Comparison of ENCODE assay signal across 8 mouse cellular contexts in the genomic region with DNA sequence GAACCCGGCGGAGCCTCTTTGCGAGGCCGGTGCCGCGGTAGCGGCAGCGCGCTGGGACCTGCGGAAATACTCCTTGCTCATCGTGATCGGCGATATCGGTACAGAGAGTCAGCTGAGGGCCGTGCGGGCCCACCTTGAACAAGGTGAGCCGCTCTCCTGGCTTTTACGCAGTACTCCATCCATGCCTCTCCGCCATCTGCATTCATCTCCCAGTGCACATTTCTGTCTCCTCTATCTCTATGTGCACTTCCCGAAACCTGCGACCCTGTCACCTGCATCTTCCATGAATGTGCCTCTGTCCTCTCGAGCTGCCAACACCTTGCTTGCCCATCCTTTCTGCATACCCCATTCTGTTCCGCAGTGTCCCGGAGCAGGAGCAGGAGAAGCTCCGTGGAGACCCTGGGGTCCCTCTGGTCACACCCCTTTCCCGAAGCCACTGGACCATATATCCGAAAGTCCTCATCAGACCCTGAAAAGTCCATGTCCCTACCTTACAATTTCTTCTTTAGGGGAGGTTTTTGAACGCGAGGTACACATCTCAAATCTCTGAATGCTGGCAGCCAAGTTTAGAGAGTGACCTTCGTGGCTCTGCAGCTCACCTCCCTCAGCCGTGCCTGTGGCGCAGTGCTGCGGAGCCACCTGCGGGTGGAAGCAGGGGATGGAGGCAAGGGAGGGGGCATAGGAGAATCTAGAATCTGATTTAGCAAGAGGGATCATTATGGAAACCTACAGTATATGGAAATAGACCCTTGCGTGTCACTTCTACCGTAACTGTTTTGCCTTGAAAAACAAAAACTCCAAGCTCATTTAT. TPM values are rescaled to one million over a fixed set of nuclear protein-coding genes. Genes with fewer than 3 reads are reported as not detected.
DNase-seq lines count a peak whose midpoint lies in the region; ATAC-seq lines count a peak whose summit lies in the region.

No protein-coding gene starts in this region.

- H3K4me3 ChIP-seq in kidney, embryonic 14.5 days (ENCODE audit: low read length) = peak overlapping the region; percentile 57
- H3K4me3 ChIP-seq in embryonic facial prominence, embryonic 14.5 days (ENCODE audit: low read depth, low read length) = peak overlapping the region; percentile 55
- H3K4me3 ChIP-seq in limb, embryonic 12.5 days (replicated peaks) = peak overlapping the region; percentile 56
- H3K4me3 ChIP-seq in stomach, embryonic 15.5 days (replicated peaks) = peak overlapping the region; percentile 49

- H3K9ac ChIP-seq in kidney, embryonic 14.5 days (ENCODE audit: low read depth, low read length) = peak overlapping the region; percentile 51; the same call in 1 of the 2 replicates
- peak overlapping the region; percentile 56 for H3K9ac ChIP-seq in embryonic facial prominence, embryonic 14.5 days (ENCODE audit: low read depth, low read length)
- H3K9ac ChIP-seq in limb, embryonic 12.5 days (replicated peaks) = peak overlapping the region; percentile 48; the same call in 1 of the 2 replicates
- H3K9ac ChIP-seq in stomach, embryonic 15.5 days = peak overlapping the region; percentile 1; the same call in 1 of the 2 replicates

- WGBS in kidney, embryonic 14.5 days = 4% methylated on average over 36 of the region's 36 CpGs
- WGBS in embryonic facial prominence, embryonic 14.5 days = 4% methylated on average over 25 of the region's 36 CpGs
- WGBS in limb, embryonic 12.5 days = 4% methylated on average over 36 of the region's 36 CpGs
- WGBS in stomach, embryonic 15.5 days = 5% methylated on average over 36 of the region's 36 CpGs

- no peaks in the 10 kb centered on the region for H3K9me3 ChIP-seq in kidney, embryonic 14.5 days (ENCODE audit: control insufficient read depth, low read length)
- no peaks in the 10 kb centered on the region for H3K9me3 ChIP-seq in embryonic facial prominence, embryonic 14.5 days (ENCODE audit: control insufficient read depth, low read length)
- H3K9me3 ChIP-seq in limb, embryonic 12.5 days = no peaks in the 10 kb centered on the region
- H3K9me3 ChIP-seq in stomach, embryonic 15.5 days = no peaks in the 10 kb centered on the region

- DNase-seq in kidney, adult 18-20 months = no peak
- peak; percentile 44 for DNase-seq in MN1 (ENCODE audit: low spot score)
- no peak for DNase-seq in embryonic facial prominence, embryonic 14.5 days (ENCODE audit: low spot score)
- DNase-seq in gastrocnemius, postnatal 25 days = no peak
- DNase-seq in urinary bladder, postnatal 14 days (ENCODE audit: low spot score) = no peak

- H3K4me2 ChIP-seq in kidney, embryonic 14.5 days (replicated peaks; ENCODE audit: low read depth, low read length) = peak overlapping the region; percentile 90
- H3K4me2 ChIP-seq in embryonic facial prominence, embryonic 14.5 days (ENCODE audit: low read depth, low read length) = peak overlapping the region; percentile 88
- peak overlapping the region; percentile 86 for H3K4me2 ChIP-seq in limb, embryonic 12.5 days
- peak overlapping the region; percentile 76 for H3K4me2 ChIP-seq in stomach, embryonic 15.5 days

- peaks cover 15% of the 10 kb centered on the region for H3K4me1 ChIP-seq in kidney, embryonic 14.5 days (ENCODE audit: control insufficient read depth, insufficient read depth, low read length)
- H3K4me1 ChIP-seq in embryonic facial prominence, embryonic 14.5 days (ENCODE audit: control insufficient read depth, insufficient read depth, low read length) = peaks cover 16% of the 10 kb centered on the region
- peaks cover 24% of the 10 kb centered on the region for H3K4me1 ChIP-seq in limb, embryonic 12.5 days (replicated peaks)
- H3K4me1 ChIP-seq in stomach, embryonic 15.5 days = peaks cover 20% of the 10 kb centered on the region

- ATAC-seq in kidney, embryonic 14.5 days (ENCODE audit: low FRiP score, low TSS enrichment) = peak; percentile 30; the same call in 1 of the 2 replicates
- peak; percentile 26; the same call in 1 of the 2 replicates for ATAC-seq in embryonic facial prominence, embryonic 14.5 days (ENCODE audit: low read depth)
- peak; percentile 66 for ATAC-seq in limb, embryonic 12.5 days (ENCODE audit: insufficient number of reproducible peaks, insufficient read depth, low FRiP score, low TSS enrichment, low read depth)
- ATAC-seq in stomach, embryonic 15.5 days (ENCODE audit: insufficient read depth, low FRiP score, low read depth) = no peak; the same call in 1 of the 2 replicates

- H3K27me3 ChIP-seq in kidney, embryonic 14.5 days (ENCODE audit: control insufficient read depth, insufficient read depth, low read length) = peaks cover 11% of the 10 kb centered on the region; the same call in 1 of the 2 replicates
- peaks cover 12% of the 10 kb centered on the region for H3K27me3 ChIP-seq in embryonic facial prominence, embryonic 14.5 days (replicated peaks; ENCODE audit: control insufficient read depth, insufficient read depth, low read length)
- peaks cover 48% of the 10 kb centered on the region for H3K27me3 ChIP-seq in limb, embryonic 12.5 days
- H3K27me3 ChIP-seq in stomach, embryonic 15.5 days (replicated peaks) = peaks cover 12% of the 10 kb centered on the region; the same call in 1 of the 2 replicates

- H3K27ac ChIP-seq in kidney, embryonic 14.5 days (ENCODE audit: low read depth, low read length) = no peak overlapping the region
- no peak overlapping the region for H3K27ac ChIP-seq in embryonic facial prominence, embryonic 14.5 days (replicated peaks; ENCODE audit: low read depth, low read length)
- no peak overlapping the region for H3K27ac ChIP-seq in limb, embryonic 12.5 days
- H3K27ac ChIP-seq in stomach, embryonic 15.5 days = no peak overlapping the region

- H3K36me3 ChIP-seq in kidney, embryonic 14.5 days (ENCODE audit: control insufficient read depth, insufficient read depth, low read length) = no peaks in the 10 kb centered on the region
- H3K36me3 ChIP-seq in embryonic facial prominence, embryonic 14.5 days (ENCODE audit: control insufficient read depth, insufficient read depth, low read length) = no peaks in the 10 kb centered on the region
- H3K36me3 ChIP-seq in limb, embryonic 12.5 days = no peaks in the 10 kb centered on the region
- H3K36me3 ChIP-seq in stomach, embryonic 15.5 days = no peaks in the 10 kb centered on the region

RNA-seq across cellular contexts. Expression of a gene that starts 0.5 kb away (rescaled TPM):
- 5.8 and 7.0 TPM in 2 replicates for polyA plus RNA-seq in kidney, embryonic 14.5 days (2014; fragmentation: Nextera tagmentation; extraction: Ambion mirVana)
- polyA plus RNA-seq in embryonic facial prominence, embryonic 14.5 days (2014; fragmentation: Nextera tagmentation; extraction: Ambion mirVana) = 10.9 and 15.8 TPM in 2 replicates
- 2.5 and 3.0 TPM in 2 replicates for polyA plus RNA-seq in limb, embryonic 12.5 days (2016; fragmentation: Nextera tagmentation; extraction: Ambion mirVana)
- 4.0 and 5.3 TPM in 2 replicates for polyA plus RNA-seq in stomach, embryonic 15.5 days (2015; fragmentation: Nextera tagmentation; extraction: Ambion mirVana)
- total RNA-seq in gastrocnemius, postnatal 25 days (2021) = 1 to 10 TPM; 7.0 to 7.8 TPM

RNA-seq across cellular contexts. Expression of a gene that starts 18.7 kb away (rescaled TPM):
- polyA plus RNA-seq in kidney, embryonic 14.5 days (2014; fragmentation: Nextera tagmentation; extraction: Ambion mirVana) = 55.0 and 91.9 TPM in 2 replicates
- polyA plus RNA-seq in embryonic facial prominence, embryonic 14.5 days (2014; fragmentation: Nextera tagmentation; extraction: Ambion mirVana) = 50.3 and 60.5 TPM in 2 replicates
- 132 and 136 TPM in 2 replicates for polyA plus RNA-seq in limb, embryonic 12.5 days (2016; fragmentation: Nextera tagmentation; extraction: Ambion mirVana)
- polyA plus RNA-seq in stomach, embryonic 15.5 days (2015; fragmentation: Nextera tagmentation; extraction: Ambion mirVana) = 51.9 and 60.6 TPM in 2 replicates
- total RNA-seq in gastrocnemius, postnatal 25 days (2021) = 10 to 100 TPM; 13.5 to 16.4 TPM

Comparison
In these comparisons a context has a peak if more than half of its experiments do, and no peak if none do; other contexts are left out.
1. H3K9ac ChIP-seq: peak in every context shown above with its lines; median percentile 56 in embryonic facial prominence, embryonic 14.5 days; 51 in kidney, embryonic 14.5 days; 48 in limb, embryonic 12.5 days; 1 in stomach, embryonic 15.5 days.